Mouse (Mus musculus): Measurements from ENCODE around the gene Oxa1l. TPM values are rescaled to one million over a fixed set of nuclear protein-coding genes. Genes with fewer than 3 reads are reported as not detected.

Gene Oxa1l
- polyA plus RNA-seq, 1 experiment = 68.6 TPM

GRCm38 (mm10) chr14:54396685-54397084 is 36.1 kb downstream of the Oxa1l start:
- Histone ChIP-seq H3K36me3 (ENCODE audit: control insufficient read depth, insufficient read depth) (no peaks in the 10 kb centered on the region), H3ac (ENCODE audit: control insufficient read depth, insufficient read length) (no peak overlapping the region), H3K4me2 (ENCODE audit: low read depth) (no peak overlapping the region), H3K79me2 (ENCODE audit: control insufficient read depth, insufficient read depth) (no peaks in the 10 kb centered on the region), H3K4me3 (no peak overlapping the region), H3K27me3 (ENCODE audit: control insufficient read depth, insufficient read depth, insufficient read length) (no peaks in the 10 kb centered on the region)
- no peak for TF ChIP-seq CEBPB (IDR thresholded peaks at IDR 0.05; ENCODE audit: insufficient read depth, poor library complexity, severe bottlenecking)
- no peak for TF ChIP-seq SRF (IDR thresholded peaks at IDR 0.05; ENCODE audit: control insufficient read depth, insufficient read length, low read depth)
- no peak for TF ChIP-seq MYOG (IDR thresholded peaks at IDR 0.05; ENCODE audit: control insufficient read depth in 1 of 3, insufficient read depth in 1 of 3, insufficient read length in 2 of 3, low read depth in 2 of 3)
- no peak for TF ChIP-seq MYOD1 (IDR thresholded peaks at IDR 0.05; ENCODE audit: control insufficient read depth in 1 of 3, insufficient read length in 2 of 3, low read depth in 2 of 3)

DNA sequence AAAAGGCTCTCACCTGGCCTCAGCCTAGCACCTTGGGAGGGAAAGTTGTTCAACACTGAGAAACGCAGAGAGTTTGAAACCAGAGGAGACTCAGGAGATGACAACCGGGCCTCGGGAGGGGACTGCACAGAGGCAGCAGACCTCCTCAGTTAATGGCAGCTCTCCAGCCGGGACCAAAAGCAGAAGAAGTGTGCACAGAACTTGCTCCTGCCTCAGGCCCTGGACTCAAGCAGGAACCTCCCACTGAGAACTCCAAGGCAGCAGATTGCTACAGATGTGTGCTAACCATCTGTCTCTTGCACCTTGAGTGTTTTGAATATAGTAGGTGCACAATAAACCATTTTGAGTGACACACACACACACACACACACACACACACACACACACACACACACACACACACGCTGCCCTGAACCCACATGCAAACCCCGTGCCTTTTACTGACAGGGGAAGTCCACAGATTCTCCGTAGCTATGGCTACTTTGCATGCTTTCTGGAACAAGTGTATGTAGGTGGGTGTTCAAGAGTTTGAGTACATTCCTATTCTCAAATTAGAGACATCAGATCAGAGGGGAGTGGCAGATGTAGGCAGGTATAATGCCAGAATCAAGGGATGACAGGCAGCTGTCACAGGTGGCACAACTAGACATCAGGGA is 37.4 kb downstream of the Oxa1l start:
- Histone ChIP-seq H3ac (ENCODE audit: control insufficient read depth, insufficient read length) (no peak overlapping the region), H3K4me3 (no peak overlapping the region), H3K27me3 (ENCODE audit: control insufficient read depth, insufficient read depth, insufficient read length) (no peaks in the 10 kb centered on the region), H3K79me2 (ENCODE audit: control insufficient read depth, insufficient read depth) (no peaks in the 10 kb centered on the region), H3K36me3 (ENCODE audit: control insufficient read depth, insufficient read depth) (no peaks in the 10 kb centered on the region), H3K4me2 (ENCODE audit: low read depth) (no peak overlapping the region)
- TF ChIP-seq REST (IDR thresholded peaks at IDR 0.05; ENCODE audit: insufficient read depth, insufficient read length) = no peak
- TF ChIP-seq USF1 (IDR thresholded peaks at IDR 0.05; ENCODE audit: low read depth) = no peak
- TF ChIP-seq SRF (IDR thresholded peaks at IDR 0.05; ENCODE audit: control insufficient read depth, insufficient read length, low read depth) = no peak
- no peak for TF ChIP-seq MYOG (IDR thresholded peaks at IDR 0.05; ENCODE audit: control insufficient read depth in 1 of 3, insufficient read depth in 1 of 3, insufficient read length in 2 of 3, low read depth in 2 of 3)
- TF ChIP-seq MYOD1 (IDR thresholded peaks at IDR 0.05; ENCODE audit: control insufficient read depth in 1 of 3, insufficient read length in 2 of 3, low read depth in 2 of 3) = no peak
- TF ChIP-seq MAX (IDR thresholded peaks at IDR 0.05; ENCODE audit: low read depth) = no peak
- TF ChIP-seq E2F4 (IDR thresholded peaks at IDR 0.05; ENCODE audit: insufficient read depth) = no peak

DNA sequence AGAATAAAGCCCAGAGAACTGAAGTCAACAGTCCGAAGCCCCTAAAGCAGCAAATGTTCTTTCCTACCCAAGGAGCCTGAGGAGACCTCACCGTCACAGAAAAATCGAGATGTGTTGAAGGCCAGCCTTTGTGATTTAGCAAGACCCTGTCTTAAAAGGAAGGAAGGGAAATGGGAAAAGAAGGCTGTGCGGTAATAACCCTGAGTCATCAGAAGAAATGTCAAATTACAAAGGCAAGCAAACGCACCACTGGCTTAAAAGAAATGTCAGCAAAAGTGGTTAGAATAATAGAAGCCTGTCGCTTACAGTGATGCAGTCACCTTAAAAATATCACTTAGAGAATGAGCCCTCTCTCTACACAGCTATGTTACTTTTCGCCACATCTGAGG is 37.9 kb downstream of the Oxa1l start:
- Histone ChIP-seq H3K4me2 (ENCODE audit: low read depth) (peak overlapping the region; percentile 38), H3K36me3 (ENCODE audit: control insufficient read depth, insufficient read depth) (no peaks in the 10 kb centered on the region), H3ac (ENCODE audit: control insufficient read depth, insufficient read length) (no peak overlapping the region), H3K79me2 (ENCODE audit: control insufficient read depth, insufficient read depth) (no peaks in the 10 kb centered on the region), H3K4me3 (no peak overlapping the region), H3K27me3 (ENCODE audit: control insufficient read depth, insufficient read depth, insufficient read length) (no peaks in the 10 kb centered on the region)
- no peak for TF ChIP-seq MYOD1 (IDR thresholded peaks at IDR 0.05; ENCODE audit: control insufficient read depth in 1 of 3, insufficient read length in 2 of 3, low read depth in 2 of 3)
- no peak for TF ChIP-seq CEBPB (IDR thresholded peaks at IDR 0.05; ENCODE audit: insufficient read depth, poor library complexity, severe bottlenecking)
- TF ChIP-seq POLR2AphosphoS2 (IDR thresholded peaks at IDR 0.05; ENCODE audit: insufficient read length, low read depth) = no peak
- TF ChIP-seq MYOG (IDR thresholded peaks at IDR 0.05; ENCODE audit: control insufficient read depth in 1 of 3, insufficient read depth in 1 of 3, insufficient read length in 2 of 3, low read depth in 2 of 3) = no peak
- TF ChIP-seq SRF (IDR thresholded peaks at IDR 0.05; ENCODE audit: control insufficient read depth, insufficient read length, low read depth) = no peak
- TF ChIP-seq POLR2A (IDR thresholded peaks at IDR 0.05; ENCODE audit: insufficient read length, low read depth) = no peak
- no peak for TF ChIP-seq REST (IDR thresholded peaks at IDR 0.05; ENCODE audit: insufficient read depth, insufficient read length)

DNA sequence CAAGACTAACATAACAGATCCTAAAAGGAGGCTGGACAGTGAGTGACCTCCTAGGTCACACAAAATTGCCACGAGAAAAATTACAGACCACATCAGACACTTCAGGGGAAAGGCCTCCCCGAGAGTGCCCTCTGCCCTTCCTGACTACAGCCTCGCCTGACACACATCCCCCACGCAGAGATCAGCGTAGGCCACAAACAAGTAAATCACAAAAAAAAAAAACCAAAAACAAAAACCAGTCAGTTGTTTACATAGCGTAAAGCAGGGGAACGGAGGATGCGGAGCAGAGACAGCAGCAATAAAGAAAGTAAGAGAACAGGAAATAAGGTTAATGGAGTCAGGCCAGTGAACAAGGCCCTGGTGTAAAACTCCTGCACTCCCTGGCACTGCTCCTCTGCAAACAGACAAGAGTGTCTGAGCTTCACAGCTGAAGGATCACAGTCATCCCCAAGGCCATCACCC is 38.3 kb downstream of the Oxa1l start:
- H3K36me3 ChIP-seq (ENCODE audit: control insufficient read depth, insufficient read depth) = no peaks in the 10 kb centered on the region
- TF ChIP-seq MYOD1 (IDR thresholded peaks at IDR 0.05; ENCODE audit: control insufficient read depth in 1 of 3, insufficient read length in 2 of 3, low read depth in 2 of 3) = no peak
- no peak for TF ChIP-seq E2F4 (IDR thresholded peaks at IDR 0.05; ENCODE audit: insufficient read depth)
- no peak for TF ChIP-seq MYOG (IDR thresholded peaks at IDR 0.05; ENCODE audit: control insufficient read depth in 1 of 3, insufficient read depth in 1 of 3, insufficient read length in 2 of 3, low read depth in 2 of 3)
- no peak for TF ChIP-seq POLR2AphosphoS2 (IDR thresholded peaks at IDR 0.05; ENCODE audit: insufficient read length, low read depth)
- TF ChIP-seq SRF (IDR thresholded peaks at IDR 0.05; ENCODE audit: control insufficient read depth, insufficient read length, low read depth) = no peak
- TF ChIP-seq TCF3 (IDR thresholded peaks at IDR 0.05; ENCODE audit: insufficient read length, low read depth) = no peak
- TF ChIP-seq TCF12 (IDR thresholded peaks at IDR 0.05; ENCODE audit: insufficient read depth, poor library complexity, severe bottlenecking) = no peak
- no peak for TF ChIP-seq MAX (IDR thresholded peaks at IDR 0.05; ENCODE audit: low read depth)
- TF ChIP-seq REST (IDR thresholded peaks at IDR 0.05; ENCODE audit: insufficient read depth, insufficient read length) = no peak
- TF ChIP-seq CEBPB (IDR thresholded peaks at IDR 0.05; ENCODE audit: insufficient read depth, poor library complexity, severe bottlenecking) = no peak
- TF ChIP-seq USF1 (IDR thresholded peaks at IDR 0.05; ENCODE audit: low read depth) = no peak
- no peak for TF ChIP-seq POLR2A (IDR thresholded peaks at IDR 0.05; ENCODE audit: insufficient read length, low read depth)
- no peak overlapping the region for H3ac ChIP-seq (ENCODE audit: control insufficient read depth, insufficient read length)
- H3K4me2 ChIP-seq (ENCODE audit: low read depth) = peak overlapping the region; percentile 38
- no peaks in the 10 kb centered on the region for H3K27me3 ChIP-seq (ENCODE audit: control insufficient read depth, insufficient read depth, insufficient read length)
- H3K4me3 ChIP-seq = no peak overlapping the region
- no peaks in the 10 kb centered on the region for H3K79me2 ChIP-seq (ENCODE audit: control insufficient read depth, insufficient read depth)

- Histone ChIP-seq H3ac (ENCODE audit: control insufficient read depth, insufficient read length) (no peak overlapping the region), H3K36me3 (ENCODE audit: control insufficient read depth, insufficient read depth) (no peaks in the 10 kb centered on the region)
- TF ChIP-seq MYOG (IDR thresholded peaks at IDR 0.05; ENCODE audit: control insufficient read depth in 1 of 3, insufficient read depth in 1 of 3, insufficient read length in 2 of 3, low read depth in 2 of 3) (no peak), TCF3 (IDR thresholded peaks at IDR 0.05; ENCODE audit: insufficient read length, low read depth) (no peak), REST (IDR thresholded peaks at IDR 0.05; ENCODE audit: insufficient read depth, insufficient read length) (no peak), TCF12 (IDR thresholded peaks at IDR 0.05; ENCODE audit: insufficient read depth, poor library complexity, severe bottlenecking) (no peak), SRF (IDR thresholded peaks at IDR 0.05; ENCODE audit: control insufficient read depth, insufficient read length, low read depth) (no peak), POLR2AphosphoS2 (IDR thresholded peaks at IDR 0.05; ENCODE audit: insufficient read length, low read depth) (no peak), USF1 (IDR thresholded peaks at IDR 0.05; ENCODE audit: low read depth) (no peak), MYOD1 (IDR thresholded peaks at IDR 0.05; ENCODE audit: control insufficient read depth in 1 of 3, insufficient read length in 2 of 3, low read depth in 2 of 3) (no peak)
Observed at GRCm38 (mm10) chr14:54401723-54402122, 41.1 kb downstream of the Oxa1l start.

More at GRCm38 (mm10) chr14:54401723-54402122, 41.1 kb downstream of the Oxa1l start:
- no peak overlapping the region for H3K4me3 ChIP-seq
- H3K79me2 ChIP-seq (ENCODE audit: control insufficient read depth, insufficient read depth) = no peaks in the 10 kb centered on the region
- H3K4me2 ChIP-seq (ENCODE audit: low read depth) = no peak overlapping the region
- H3K27me3 ChIP-seq (ENCODE audit: control insufficient read depth, insufficient read depth, insufficient read length) = no peaks in the 10 kb centered on the region
